Mouse (Mus musculus) G1E (cell line): ENCODE measurements around the gene Zglp1.

ENCODE experiments used
- CTCF ChIP-seq: IDR thresholded peaks from 2 replicates; pipeline ENCODE4 v1.5.1; 2012; ENCODE audit warnings: low read depth, low read length, inconsistent platforms, mixed read lengths
- GATA1 ChIP-seq: IDR thresholded peaks from 2 replicates; pipeline ENCODE4 v1.6.1; 2012; ENCODE audit warnings: borderline replicate concordance, low read length, inconsistent platforms, mixed read lengths
- GATA2 ChIP-seq: IDR thresholded peaks from 2 replicates; pipeline ENCODE4 v1.6.1; 2012; ENCODE audit warnings: low read depth, low read length, inconsistent platforms, borderline replicate concordance
- TAL1 ChIP-seq: conservative IDR thresholded peaks from 2 replicates; pipeline ENCODE4 v1.6.1; 2012; ENCODE audit warnings: low read depth, low read length, inconsistent platforms, mixed read lengths

DNA sequence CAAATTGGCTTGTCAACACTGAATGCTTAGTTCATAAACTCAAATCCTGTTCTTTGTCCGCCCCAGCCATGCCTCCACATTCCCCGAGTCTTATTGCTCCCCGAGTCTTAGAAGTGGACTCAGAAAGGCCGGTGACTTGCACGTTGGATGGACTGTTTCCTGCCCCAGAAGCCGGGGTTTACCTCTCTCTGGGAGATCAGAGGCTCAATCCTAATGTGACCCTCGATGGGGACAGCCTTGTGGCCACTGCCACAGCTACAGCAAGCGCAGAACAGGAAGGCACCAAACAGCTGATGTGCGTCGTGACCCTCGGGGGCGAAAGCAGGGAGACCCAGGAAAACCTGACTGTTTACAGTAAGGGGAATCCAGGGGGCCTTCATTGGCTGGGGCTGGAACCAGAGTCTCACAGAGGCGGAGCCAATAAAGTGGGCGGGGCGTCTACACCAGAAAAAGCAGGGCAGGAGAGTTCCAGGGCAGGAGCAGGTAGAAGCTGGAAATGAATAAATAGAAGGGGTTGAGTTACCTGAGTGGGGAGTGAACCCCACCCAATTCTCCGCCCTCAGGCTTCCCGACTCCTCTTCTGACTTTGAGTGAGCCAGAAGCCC is 32.3 kb downstream of the Zglp1 start:
- TF ChIP-seq CTCF (no peak), GATA2 (no peak), TAL1 (no peak), GATA1 (no peak)
